Mouse (Mus musculus) megakaryocyte progenitor cell, adult 5-6 weeks (primary cell): ENCODE results near the gene Polh. TPM values are rescaled to one million over a fixed set of nuclear protein-coding genes. Genes with fewer than 3 reads are reported as not detected.
A peak's percentile ranks its signal among the peaks of the same experiment; 100 is the strongest.

ENCODE experiments used
- ATAC-seq: replicated peaks from 2 replicates; pipeline ENCODE4 v1.8.0; 2016; ENCODE audit warnings: mild to moderate bottlenecking, moderate TSS enrichment, inconsistent platforms; ENCODE audit not compliant: poor library complexity
- total RNA-seq, 2 experiments: library from RNA; stranded (forward) in 1 of 2; stranded (reverse) in 1 of 2; fragments of 157-497, 149-512 nt in 1 of 2; fragments of 200-1000 nt in 1 of 2; gene quantifications; 2 replicates each; pipeline versions ENCODE4 v1.2.3 to v1.2.4; 2015 to 2017

Gene Polh
- total RNA-seq (2015) = 11.4 and 17.7 TPM in 2 replicates
- total RNA-seq (2017) = 20.4 and 26.9 TPM in 2 replicates

DNA sequence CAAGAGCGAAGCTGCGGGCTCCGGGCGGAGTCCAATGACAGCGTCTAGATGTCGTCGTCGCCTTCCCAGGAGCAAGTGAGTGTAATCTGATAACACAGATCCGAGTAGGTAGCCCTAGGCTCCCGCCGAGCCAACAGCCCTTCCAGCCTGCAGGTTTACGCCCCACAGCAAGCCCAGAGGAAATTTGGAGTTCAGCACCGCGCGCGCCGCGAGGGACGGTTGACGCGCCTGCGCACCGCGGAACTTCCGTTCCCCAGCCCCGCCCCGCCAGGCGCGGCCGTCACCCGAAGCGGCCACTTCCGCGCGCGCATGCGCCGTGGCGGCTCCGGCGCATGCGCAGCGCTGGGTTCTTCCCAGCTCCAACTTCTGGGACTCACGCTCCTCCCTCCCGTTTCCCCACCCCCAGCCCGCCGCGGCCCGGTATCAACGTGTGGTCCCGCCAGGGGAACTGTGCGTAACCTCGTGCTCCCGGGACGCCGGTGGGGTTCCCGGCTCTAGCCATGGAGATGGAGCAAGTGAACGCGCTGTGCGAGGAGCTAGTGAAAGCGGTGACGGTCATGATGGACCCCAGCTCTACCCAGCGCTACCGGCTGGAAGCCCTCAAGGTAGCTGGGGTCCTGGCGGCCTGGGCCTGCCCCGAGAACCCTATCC is at the start of gene Polh, which contains the start of gene Xpo5:
Polh (minus strand) TSS at position 225 of the 651 bp plus-strand sequence.
Xpo5 (plus strand) TSS at position 362 of the 651 bp plus-strand sequence.
- ATAC-seq = peak; percentile 90

GRCm38 (mm10) chr17:46251174-46251573 is 48.7 kb upstream of the Polh start:
- no peak for ATAC-seq

GRCm38 (mm10) chr17:46248189-46248522 is 45.7 kb upstream of the Polh start:
- ATAC-seq = no peak

- ATAC-seq = peak; percentile 89
Measured at GRCm38 (mm10) chr17:46247512-46248188, 45.2 kb upstream of the Polh start, which contains the start of the genes Polr1c and Yipf3. Gene Polr1c, minus strand, starts transcription at chr17:46248054. Gene Yipf3, plus strand, starts transcription at chr17:46248080.

DNA sequence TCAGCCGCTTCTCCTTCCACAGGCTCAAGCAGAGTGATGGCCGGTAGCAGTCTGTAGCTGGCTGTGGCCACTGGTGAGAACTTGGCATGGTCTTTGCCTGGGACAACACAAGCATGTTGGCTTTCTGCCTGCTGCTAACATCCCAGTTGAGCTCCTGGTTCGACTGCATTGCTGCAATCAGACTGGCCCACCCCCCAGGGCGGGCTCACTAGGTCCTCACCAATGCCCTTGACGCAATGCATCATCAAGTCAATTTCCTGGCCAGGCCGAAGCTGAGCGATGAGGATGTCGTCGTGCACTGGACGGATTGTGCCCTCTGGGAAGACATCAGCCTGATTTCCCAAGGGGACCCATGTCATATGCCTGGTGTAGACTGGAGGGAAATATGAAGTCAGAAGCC is 42.1 kb upstream of the Polh start:
- no peak for ATAC-seq

- ATAC-seq = no peak
Measured at GRCm38 (mm10) chr17:46243624-46244023, 41.2 kb upstream of the Polh start.

- no peak for ATAC-seq
Measured at GRCm38 (mm10) chr17:46242993-46243392, 40.5 kb upstream of the Polh start.

GRCm38 (mm10) chr17:46242274-46242673 is 39.8 kb upstream of the Polh start:
- no peak for ATAC-seq

- ATAC-seq = no peak
Measured at GRCm38 (mm10) chr17:46241471-46241870, 39.0 kb upstream of the Polh start.

DNA sequence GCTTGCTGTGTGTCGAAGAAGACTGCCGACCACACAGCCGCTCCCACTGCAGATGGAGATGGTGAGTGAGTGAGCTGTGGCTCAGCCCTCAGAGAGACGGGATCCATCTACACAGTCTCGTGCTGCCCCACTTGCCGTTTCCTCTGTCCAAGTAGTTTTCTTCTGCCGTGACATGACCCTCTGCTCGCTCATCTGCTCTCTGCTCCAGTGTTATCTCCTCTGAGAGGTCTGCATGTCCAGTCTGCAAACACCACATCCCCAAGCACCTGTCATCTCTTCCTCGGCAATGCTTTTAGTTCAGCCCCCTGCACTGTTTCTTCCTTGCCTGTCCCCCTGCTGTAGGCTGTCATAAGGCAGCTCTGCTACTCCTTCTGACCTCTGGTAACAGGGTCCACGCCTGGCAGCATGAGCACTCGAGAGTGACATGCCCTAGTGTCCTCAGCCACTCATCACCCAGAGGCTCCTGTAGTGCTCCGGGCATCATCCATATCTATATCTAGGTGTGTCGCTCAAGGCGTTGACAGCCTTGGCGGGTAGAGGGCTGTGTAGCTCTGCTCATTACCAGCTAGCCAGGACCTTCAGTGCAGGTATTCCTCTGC is 37.2 kb upstream of the Polh start:
- no peak for ATAC-seq

- ATAC-seq = peak; percentile 19; the same call in 1 of the 2 replicates
Measured at GRCm38 (mm10) chr17:46237480-46237879, 35.0 kb upstream of the Polh start.

- peak; percentile 67 for ATAC-seq
Measured at GRCm38 (mm10) chr17:46237079-46237478, 34.6 kb upstream of the Polh start.

DNA sequence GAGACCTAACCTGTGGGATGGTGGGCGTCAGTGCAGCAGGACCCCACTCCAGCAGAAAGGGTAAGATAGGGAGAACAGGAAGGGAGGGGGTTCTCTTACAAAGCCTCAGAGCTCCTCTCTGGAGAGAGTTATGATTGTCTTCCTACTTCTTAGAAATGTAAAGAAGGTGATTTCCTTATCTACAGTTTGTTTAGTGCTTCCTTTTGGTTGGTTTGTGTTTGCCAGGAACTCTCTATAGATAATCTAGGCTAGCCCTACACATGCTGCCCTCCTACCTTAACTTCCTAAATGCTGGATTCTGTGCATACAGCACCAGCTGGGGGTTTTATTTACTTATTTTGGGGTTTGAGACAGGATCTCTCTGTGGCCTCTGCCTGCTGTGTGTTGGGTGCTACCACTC is 33.6 kb upstream of the Polh start:
- ATAC-seq = no peak

- ATAC-seq = no peak
Measured at GRCm38 (mm10) chr17:46227576-46227975, 25.1 kb upstream of the Polh start.

- no peak for ATAC-seq
Measured at GRCm38 (mm10) chr17:46221601-46222000, 19.2 kb upstream of the Polh start.

- no peak for ATAC-seq
Measured at GRCm38 (mm10) chr17:46210550-46210949, 8.1 kb upstream of the Polh start.

GRCm38 (mm10) chr17:46206676-46207075 is 4.2 kb upstream of the Polh start:
- no peak for ATAC-seq

DNA sequence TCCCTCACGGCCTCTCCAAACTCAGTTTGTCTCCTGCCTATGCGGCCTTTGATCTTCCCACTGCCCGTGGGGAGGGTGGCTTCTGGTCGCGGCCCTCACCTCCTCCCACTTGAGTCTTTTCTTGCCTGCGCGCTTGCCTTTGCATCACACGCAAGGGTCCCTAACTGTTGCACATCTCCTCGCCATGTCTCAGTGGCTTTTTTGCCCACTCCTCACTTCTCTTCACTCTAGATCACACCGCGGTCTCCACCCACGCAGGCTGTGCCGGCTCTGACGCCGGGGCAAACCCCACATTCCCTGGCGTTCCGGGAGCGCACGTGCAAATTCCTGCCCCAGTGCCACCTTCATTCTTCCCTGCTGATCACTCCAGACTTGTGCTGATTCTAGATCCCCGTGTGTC is 633 bp upstream of the Polh start:
- peak; percentile 8 for ATAC-seq

GRCm38 (mm10) chr17:46201151-46201550 is 1.3 kb downstream of the Polh start:
- ATAC-seq = no peak

DNA sequence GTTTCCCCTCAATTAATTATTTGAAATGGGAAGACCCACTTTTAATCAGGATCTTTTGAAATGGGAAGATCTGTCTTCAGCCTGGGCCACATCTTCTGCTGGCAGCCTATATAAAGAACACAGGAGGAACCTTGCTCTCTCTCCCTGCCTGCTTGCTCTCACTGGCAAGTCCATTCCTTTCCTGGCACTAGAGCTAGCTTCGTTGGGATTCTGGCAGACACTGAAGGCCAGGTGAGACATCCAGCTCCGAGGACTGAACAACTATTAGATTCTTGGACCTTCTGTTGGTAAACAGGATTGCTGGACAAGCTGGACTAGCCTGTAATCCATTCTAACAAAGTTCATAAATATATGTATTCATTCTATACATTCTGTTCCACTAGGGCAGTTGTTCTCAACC is 13.6 kb downstream of the Polh start:
- no peak for ATAC-seq

DNA sequence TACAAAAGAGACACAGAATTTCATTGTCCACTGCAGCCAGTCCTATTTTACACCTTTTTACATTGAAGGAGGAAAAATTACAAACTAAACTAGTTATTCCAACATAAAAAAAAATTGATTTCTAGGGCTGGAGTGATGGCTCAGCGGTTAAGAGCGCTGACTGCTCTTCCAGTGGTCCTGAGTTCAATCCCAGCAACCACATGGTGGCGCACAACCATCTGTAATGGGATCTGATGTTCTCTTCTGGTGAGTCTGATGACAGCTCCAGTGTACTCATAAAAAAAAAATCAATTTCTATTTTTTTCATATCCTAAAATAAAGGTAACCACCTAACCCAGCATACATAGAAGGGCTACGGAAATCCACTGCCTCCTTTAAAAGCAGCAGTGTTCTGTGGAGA is 20.2 kb downstream of the Polh start:
- ATAC-seq = no peak

GRCm38 (mm10) chr17:46170538-46170937 is 31.9 kb downstream of the Polh start:
- ATAC-seq = peak; percentile 72
